Mouse (Mus musculus): ENCODE results near the gene Hmcn1.

GRCm38 (mm10) chr1:150951004-150951403 lies 42.2 kb downstream of the Hmcn1 start:
- TF ChIP-seq CTCF (IDR thresholded peaks at IDR 0.05; ENCODE audit: extremely low read depth, insufficient read depth, low read length) (no peak), POLR2A (IDR thresholded peaks at IDR 0.05; ENCODE audit: extremely low read depth, insufficient read depth, low read length) (no peak)

Measured in cortical plate, adult 2 months (tissue).